Mouse (Mus musculus) layer of hippocampus, postnatal 25 days (tissue): Measurements from ENCODE around the gene Ttc7. TPM values are rescaled to one million over a fixed set of nuclear protein-coding genes. Genes with fewer than 3 reads are reported as not detected.

Source experiments
- DNase-seq, 2 experiments: peaks; one replicate each; pipeline ENCODE4 v3.0.0; 2022; ENCODE audit warnings: mixed read lengths in 2 of 2, low spot score in 1 of 2; ENCODE audit errors: extremely low spot score in 1 of 2
- total RNA-seq, 2 experiments: library from RNA; stranded (reverse); gene quantifications; 2 replicates each; pipeline ENCODE4 v1.2.3; 2021

Ttc7 gene
- total RNA-seq, 2 experiments from 2014 or later, result 5.1 to 8.1 TPM

- no peak for DNase-seq
Observed at GRCm38 (mm10) chr17:87332887-87333286, 50.2 kb downstream of the Ttc7 start.

- DNase-seq, result no peak
Observed at GRCm38 (mm10) chr17:87334162-87334561, 51.5 kb downstream of the Ttc7 start.

- no peak for DNase-seq
Observed at GRCm38 (mm10) chr17:87335152-87335551, 52.5 kb downstream of the Ttc7 start.

GRCm38 (mm10) chr17:87335727-87336126, 53.0 kb downstream of the Ttc7 start:
- no peak for DNase-seq

- DNase-seq, result no peak
Observed at GRCm38 (mm10) chr17:87336910-87337309, 54.2 kb downstream of the Ttc7 start.

GRCm38 (mm10) chr17:87337683-87338082, 55.0 kb downstream of the Ttc7 start:
- no peak for DNase-seq

- DNase-seq, result no peak
Observed at GRCm38 (mm10) chr17:87339122-87339521, 56.4 kb downstream of the Ttc7 start.

- DNase-seq, result no peak
Observed at GRCm38 (mm10) chr17:87343060-87343703, 60.5 kb downstream of the Ttc7 start.

GRCm38 (mm10) chr17:87344441-87345251, 62.0 kb downstream of the Ttc7 start:
- DNase-seq, result no peak

- DNase-seq, result no peak
Observed at GRCm38 (mm10) chr17:87345252-87345593, 62.5 kb downstream of the Ttc7 start.

GRCm38 (mm10) chr17:87348353-87348752, 65.7 kb downstream of the Ttc7 start:
- no peak for DNase-seq

GRCm38 (mm10) chr17:87349069-87349468, 66.4 kb downstream of the Ttc7 start:
- no peak for DNase-seq

- DNase-seq, result no peak
Observed at GRCm38 (mm10) chr17:87349575-87349974, 66.9 kb downstream of the Ttc7 start.

GRCm38 (mm10) chr17:87350471-87351240, 68.0 kb downstream of the Ttc7 start:
- no peak for DNase-seq

- DNase-seq, result no peak
Observed at GRCm38 (mm10) chr17:87351241-87352105, 68.8 kb downstream of the Ttc7 start.

- DNase-seq, result no peak
Observed at GRCm38 (mm10) chr17:87352106-87352897, 69.6 kb downstream of the Ttc7 start.

GRCm38 (mm10) chr17:87352898-87353225, 70.2 kb downstream of the Ttc7 start:
- DNase-seq, result no peak

GRCm38 (mm10) chr17:87353745-87354320, 71.1 kb downstream of the Ttc7 start:
- no peak for DNase-seq

GRCm38 (mm10) chr17:87355456-87355855, 72.8 kb downstream of the Ttc7 start:
- DNase-seq, result no peak
